Mouse (Mus musculus) hindbrain, embryonic 15.5 days (tissue): Measurements from ENCODE around the gene Snx32. TPM values are rescaled to one million over a fixed set of nuclear protein-coding genes. Genes with fewer than 3 reads are reported as not detected.
"Not testable (repeated sequence)": the region's sequence is repeated elsewhere in the genome, so short reads cannot be mapped to it uniquely, and the experiment has no call there.

ENCODE experiments used
- ATAC-seq: fragments of 200-750 bp; cut with Nextera tagmentation; 2 replicates; pipeline ENCODE4 v1.8.0; 2017; ENCODE audit warnings: low read depth, moderate number of reproducible peaks, moderate TSS enrichment; ENCODE audit not compliant: low FRiP score
- H3K27ac ChIP-seq: fragments of 300-500 bp; sonication (generic); replicated peaks from 2 replicates; pipeline ENCODE4 v1.5.1; 2015; ENCODE audit warnings: mild to moderate bottlenecking, inconsistent platforms
- H3K27me3 ChIP-seq: fragments of 300-500 bp; sonication (generic); 2 replicates; pipeline ENCODE4 v1.6.1; 2015; ENCODE audit warnings: control low read depth, inconsistent platforms
- H3K36me3 ChIP-seq: fragments of 300-500 bp; sonication (generic); 2 replicates; pipeline ENCODE4 v1.6.1; 2015; ENCODE audit warnings: control low read depth, inconsistent platforms
- H3K4me1 ChIP-seq: fragments of 300-500 bp; sonication (generic); replicated peaks from 2 replicates; pipeline ENCODE4 v1.6.1; 2015; ENCODE audit warnings: control low read depth, inconsistent platforms
- H3K4me2 ChIP-seq: fragments of 300-500 bp; sonication (generic); 2 replicates; pipeline ENCODE4 v1.6.1; 2015; ENCODE audit warnings: moderate library complexity, mild to moderate bottlenecking, inconsistent platforms
- H3K4me3 ChIP-seq: fragments of 300-500 bp; sonication (generic); 2 replicates; pipeline ENCODE4 v1.5.1; 2015; ENCODE audit warnings: mild to moderate bottlenecking, inconsistent platforms
- H3K9ac ChIP-seq: fragments of 300-500 bp; sonication (generic); 2 replicates; pipeline ENCODE4 v1.6.1; 2015; ENCODE audit warnings: inconsistent platforms
- H3K9me3 ChIP-seq: fragments of 300-500 bp; sonication (generic); 2 replicates; pipeline ENCODE4 v1.6.1; 2016; ENCODE audit warnings: control low read depth, inconsistent platforms
- WGBS: fragments of 180-500 bp; shearing (Covaris S2); methylation state at CpG from one replicate; pipeline ENCODE4 v1.1.7; 2015; 5-methylcytosine and 5-hydroxymethylcytosine counted together
- polyA plus RNA-seq: library from polyadenylated mRNA; unstranded; fragments of >200 nt; fragmentation: Nextera tagmentation; extraction: Ambion mirVana; gene quantifications from 2 replicates; pipeline ENCODE4 v1.2.1, GENCODE M21; 2015

The Snx32 gene
- polyA plus RNA-seq, 1 experiment from 2014 or later, result 99.8 TPM

GRCm38 (mm10) chr19:5500330-5500875 lies 9.9 kb downstream of the Snx32 start:
- no peak overlapping the region for H3K4me3 ChIP-seq
- no peaks in the 10 kb centered on the region for H3K4me1 ChIP-seq
- no peak overlapping the region for H3K27ac ChIP-seq
- peaks cover 29% of the 10 kb centered on the region for H3K36me3 ChIP-seq
- no peaks in the 10 kb centered on the region for H3K27me3 ChIP-seq
- no peak for ATAC-seq
- no peaks in the 10 kb centered on the region for H3K9me3 ChIP-seq
- 96% methylated on average over 2 of the region's 2 CpGs for WGBS
- no peak overlapping the region for H3K4me2 ChIP-seq
- no peak overlapping the region for H3K9ac ChIP-seq

- H3K9ac ChIP-seq, result no peak overlapping the region
Observed at GRCm38 (mm10) chr19:5496052-5496370, 14.3 kb downstream of the Snx32 start.

GRCm38 (mm10) chr19:5495353-5496051 lies 14.8 kb downstream of the Snx32 start:
- peaks cover 17% of the 10 kb centered on the region for H3K4me1 ChIP-seq
- 88% methylated on average over 12 of the region's 12 CpGs for WGBS
- H3K27ac ChIP-seq, result no peak overlapping the region
- no peaks in the 10 kb centered on the region for H3K9me3 ChIP-seq
- H3K9ac ChIP-seq, result no peak overlapping the region
- no peak overlapping the region for H3K4me2 ChIP-seq
- peaks cover 51% of the 10 kb centered on the region for H3K36me3 ChIP-seq
- H3K4me3 ChIP-seq, result no peak overlapping the region
- ATAC-seq, result no peak
- H3K27me3 ChIP-seq, result no peaks in the 10 kb centered on the region

More at GRCm38 (mm10) chr19:5496052-5496370, 14.3 kb downstream of the Snx32 start:
- no peak for ATAC-seq
- Histone ChIP-seq H3K9me3 (no peaks in the 10 kb centered on the region), H3K27ac (no peak overlapping the region), H3K4me2 (no peak overlapping the region), H3K4me3 (no peak overlapping the region), H3K27me3 (no peaks in the 10 kb centered on the region), H3K4me1 (peaks cover 17% of the 10 kb centered on the region), H3K36me3 (peaks cover 51% of the 10 kb centered on the region)
- 87% methylated on average over 16 of the region's 16 CpGs for WGBS

- Histone ChIP-seq H3K4me3 (no peak overlapping the region), H3K9me3 (no peaks in the 10 kb centered on the region), H3K4me1 (peaks cover 26% of the 10 kb centered on the region), H3K36me3 (peaks cover 51% of the 10 kb centered on the region), H3K9ac (no peak overlapping the region), H3K27me3 (no peaks in the 10 kb centered on the region), H3K4me2 (no peak overlapping the region), H3K27ac (no peak overlapping the region)
- ATAC-seq, result no peak
- WGBS, result 90% methylated on average over 3 of the region's 3 CpGs
Observed at GRCm38 (mm10) chr19:5494314-5494713, 16.0 kb downstream of the Snx32 start.

- H3K4me2 ChIP-seq, ATAC-seq, H3K9me3 ChIP-seq, H3K27ac ChIP-seq, H3K9ac ChIP-seq, H3K27me3 ChIP-seq: not testable (repeated sequence)
- 61% methylated on average over 9 of the region's 9 CpGs for WGBS
- H3K36me3 ChIP-seq, result peaks cover 51% of the 10 kb centered on the region
- peaks cover 36% of the 10 kb centered on the region for H3K4me1 ChIP-seq
- H3K4me3 ChIP-seq, result 0 out of 2 replicates have a peak overlapping the region, but pooled peaks have one; percentile 1
Observed at GRCm38 (mm10) chr19:5493301-5493721, 17.0 kb downstream of the Snx32 start.

GRCm38 (mm10) chr19:5492641-5493040 lies 17.7 kb downstream of the Snx32 start:
- H3K4me1 ChIP-seq, result peaks cover 36% of the 10 kb centered on the region
- peaks cover 50% of the 10 kb centered on the region for H3K36me3 ChIP-seq
- ATAC-seq, result no peak
- no peak overlapping the region for H3K27ac ChIP-seq
- WGBS, result 87% methylated on average over 4 of the region's 4 CpGs
- H3K9me3 ChIP-seq, result no peaks in the 10 kb centered on the region
- H3K9ac ChIP-seq, result no peak overlapping the region
- peak overlapping the region; percentile 77; the same call in 1 of the 2 replicates for H3K4me2 ChIP-seq
- H3K4me3 ChIP-seq, result peak overlapping the region; percentile 90; the same call in 1 of the 2 replicates
- H3K27me3 ChIP-seq, result no peaks in the 10 kb centered on the region

GRCm38 (mm10) chr19:5490898-5491708 lies 19.2 kb downstream of the Snx32 start:
- Histone ChIP-seq H3K4me3 (peak overlapping the region; percentile 90), H3K36me3 (peaks cover 35% of the 10 kb centered on the region), H3K27me3 (no peaks in the 10 kb centered on the region), H3K9ac (peak overlapping the region; percentile 95), H3K27ac (peak overlapping the region; percentile 97), H3K4me2 (peak overlapping the region; percentile 77), H3K4me1 (peaks cover 52% of the 10 kb centered on the region), H3K9me3 (no peaks in the 10 kb centered on the region)
- ATAC-seq, result peak; percentile 35
- WGBS, result under 1% methylated on average over 58 of the region's 59 CpGs

GRCm38 (mm10) chr19:5490313-5490897 lies 19.9 kb downstream of the Snx32 start, which contains the start of gene Cfl1:
Gene Cfl1, plus strand, starts transcription at chr19:5490455.
- H3K9ac ChIP-seq, result peak within 1 kb of the TSS; percentile 95
- peak; percentile 76 for ATAC-seq
- no peaks in the 10 kb centered on the region for H3K9me3 ChIP-seq
- H3K36me3 ChIP-seq, result peaks cover 33% of the 10 kb centered on the region
- H3K4me3 ChIP-seq, result peak within 1 kb of the TSS; percentile 90
- peak within 1 kb of the TSS; percentile 97 for H3K27ac ChIP-seq
- peak within 1 kb of the TSS; percentile 77 for H3K4me2 ChIP-seq
- no peaks in the 10 kb centered on the region for H3K27me3 ChIP-seq
- WGBS, result under 1% methylated on average over 60 of the region's 62 CpGs
- H3K4me1 ChIP-seq, result peaks cover 55% of the 10 kb centered on the region

GRCm38 (mm10) chr19:5489721-5490120 lies 20.6 kb downstream of the Snx32 start:
- peaks cover 55% of the 10 kb centered on the region for H3K4me1 ChIP-seq

GRCm38 (mm10) chr19:5488878-5489571 lies 21.3 kb downstream of the Snx32 start:
- H3K4me1 ChIP-seq, result peaks cover 55% of the 10 kb centered on the region
- H3K27ac ChIP-seq, result peak overlapping the region; percentile 97
- peak overlapping the region; percentile 46 for H3K9ac ChIP-seq
- H3K27me3 ChIP-seq, result no peaks in the 10 kb centered on the region
- peak overlapping the region; percentile 66 for H3K4me3 ChIP-seq
- peak overlapping the region; percentile 77 for H3K4me2 ChIP-seq
- H3K36me3 ChIP-seq, result peaks cover 28% of the 10 kb centered on the region
- WGBS, result under 1% methylated on average over 26 of the region's 26 CpGs
- ATAC-seq, result peak; percentile 82
- no peaks in the 10 kb centered on the region for H3K9me3 ChIP-seq

More at GRCm38 (mm10) chr19:5489721-5490120, 20.6 kb downstream of the Snx32 start:
- Histone ChIP-seq H3K36me3 (peaks cover 32% of the 10 kb centered on the region), H3K4me3 (peak overlapping the region; percentile 90), H3K27ac (peak overlapping the region; percentile 97), H3K4me2 (peak overlapping the region; percentile 77)
- H3K9me3 ChIP-seq, ATAC-seq, H3K9ac ChIP-seq, H3K27me3 ChIP-seq: not testable (repeated sequence)
- WGBS, result 57% methylated on average over 10 of the region's 10 CpGs
